Mouse (Mus musculus): Measurements from ENCODE around the gene Pard3b. TPM values are rescaled to one million over a fixed set of nuclear protein-coding genes. Genes with fewer than 3 reads are reported as not detected.
"Not testable (repeated sequence)": the region's sequence is repeated elsewhere in the genome, so short reads cannot be mapped to it uniquely, and the experiment has no call there.

Pard3b gene
- total RNA-seq, 2 experiments from 2014 or later, result 9.6 to 10.7 TPM

DNA sequence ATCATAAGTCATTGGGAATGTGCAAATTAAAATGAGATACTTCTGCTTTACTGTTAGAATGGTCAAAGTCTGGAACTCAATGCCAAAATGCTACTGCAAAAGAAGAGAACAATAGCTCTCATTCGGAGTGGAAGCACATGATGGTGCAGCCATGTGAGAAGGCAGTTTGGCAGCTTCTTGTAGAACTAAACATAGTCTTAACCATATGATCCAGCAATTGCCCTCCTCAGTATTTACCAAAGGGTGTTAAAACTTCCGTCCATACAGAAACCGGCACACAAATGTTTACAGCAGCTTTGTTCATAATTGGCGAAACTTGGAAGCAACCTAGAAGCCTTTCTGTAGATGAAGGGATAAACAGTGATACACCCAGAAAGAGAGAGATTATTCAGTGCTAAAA lies 943.9 kb downstream of the Pard3b start:
- DNase-seq, result no peak

DNA sequence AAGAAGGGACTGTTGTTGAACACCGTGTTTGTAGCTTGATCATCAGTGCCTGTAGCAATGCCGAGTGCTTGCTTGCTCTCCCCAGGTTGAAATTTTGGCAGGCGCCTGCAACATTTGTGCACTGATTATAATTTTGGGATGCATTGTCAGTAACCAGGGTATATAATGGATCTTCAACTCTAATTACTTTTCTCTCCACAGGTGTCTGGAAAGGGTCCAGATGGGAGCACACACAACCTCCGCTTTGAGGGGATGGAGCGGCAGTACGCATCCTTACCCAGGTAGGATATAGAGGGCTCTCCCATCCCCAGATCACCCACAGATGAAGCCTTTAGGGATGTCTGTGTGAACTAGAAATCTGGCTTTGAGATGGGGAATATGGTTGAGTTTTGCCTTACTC lies 948.9 kb downstream of the Pard3b start:
- DNase-seq, result no peak

DNA sequence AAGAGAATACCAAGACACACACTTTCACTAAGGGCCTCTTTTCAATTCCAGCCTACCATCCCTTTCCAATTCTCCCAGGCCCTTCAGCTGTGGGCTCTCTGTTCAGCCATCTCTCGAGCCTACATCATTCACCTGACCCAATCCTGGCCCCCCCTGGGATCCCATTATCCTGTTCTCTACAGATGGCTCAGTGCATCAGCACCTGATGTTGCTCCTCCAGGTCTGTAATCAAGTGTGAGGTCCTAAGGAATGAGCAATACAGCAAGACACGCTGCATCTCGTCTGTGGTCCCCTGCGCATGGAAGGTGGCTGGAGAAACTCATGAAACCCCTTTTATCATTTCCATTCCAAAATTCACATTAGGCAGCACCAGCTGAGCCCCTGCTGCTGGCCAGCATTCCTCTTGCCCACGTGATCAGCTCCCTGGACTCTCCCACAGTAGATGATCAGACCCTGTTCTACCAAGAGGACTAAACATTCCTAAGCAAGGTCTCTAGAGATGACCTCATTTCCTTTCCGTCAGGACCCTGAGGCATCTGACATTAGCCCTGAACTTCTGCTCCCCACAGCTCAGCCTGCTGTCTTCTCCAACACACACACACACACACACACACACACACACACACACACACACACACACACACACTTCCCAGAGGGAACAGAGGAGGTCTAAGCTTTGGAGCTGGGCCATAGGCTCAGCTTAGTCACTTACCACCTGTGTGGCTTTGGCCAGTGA lies 952.8 kb downstream of the Pard3b start:
- DNase-seq, result peak; percentile 9

DNA sequence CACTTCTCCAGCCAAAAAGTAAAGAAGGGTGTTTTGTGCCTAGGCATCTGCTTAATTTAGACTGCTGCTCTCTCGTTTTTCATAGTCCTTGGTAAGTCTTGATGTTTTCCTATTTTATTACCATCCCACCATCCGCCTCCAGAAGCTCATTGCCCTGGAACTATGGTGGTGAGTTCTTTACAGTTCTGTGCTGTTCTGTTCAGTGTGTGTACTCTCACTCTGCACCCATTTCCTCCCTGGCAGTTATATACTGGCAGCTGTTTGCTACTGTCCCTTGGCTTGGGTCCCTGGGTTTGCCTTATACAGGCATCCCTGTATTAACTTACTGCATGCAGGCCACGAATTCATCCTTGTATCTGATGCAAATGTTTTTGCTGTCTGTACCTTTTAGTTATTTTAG lies 956.8 kb downstream of the Pard3b start:
- peak; percentile 11 for DNase-seq

DNA sequence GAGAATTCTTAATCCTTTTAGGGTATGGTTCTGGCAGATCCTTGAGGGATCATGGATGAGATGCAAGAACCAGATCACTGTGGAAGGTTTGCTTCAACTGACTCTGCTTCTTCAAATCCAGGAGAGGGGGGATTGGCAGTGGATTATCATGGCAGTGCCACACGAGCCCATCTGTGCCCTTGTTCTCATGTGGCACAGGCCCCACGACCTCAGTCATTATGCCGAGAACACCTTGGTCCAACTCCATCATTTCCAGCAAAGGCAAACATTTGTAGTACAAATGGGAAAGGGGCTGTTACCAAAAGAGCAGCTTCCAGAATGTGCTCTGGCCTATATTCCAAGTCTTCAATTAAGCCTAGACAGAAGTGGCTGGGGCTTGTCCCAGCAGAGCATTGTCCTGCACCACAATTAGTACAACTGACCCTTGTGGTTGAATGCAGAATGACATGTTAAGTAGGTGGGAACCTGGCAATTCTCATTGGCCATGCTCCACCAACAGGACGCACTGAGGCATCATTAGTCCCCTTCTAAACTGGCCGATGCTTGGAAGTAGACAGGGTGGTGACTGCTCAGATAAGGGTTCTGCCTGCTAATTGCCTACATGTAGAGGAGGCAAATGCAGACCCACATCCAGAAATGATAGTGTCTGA lies 959.3 kb downstream of the Pard3b start:
- DNase-seq, result no peak

DNA sequence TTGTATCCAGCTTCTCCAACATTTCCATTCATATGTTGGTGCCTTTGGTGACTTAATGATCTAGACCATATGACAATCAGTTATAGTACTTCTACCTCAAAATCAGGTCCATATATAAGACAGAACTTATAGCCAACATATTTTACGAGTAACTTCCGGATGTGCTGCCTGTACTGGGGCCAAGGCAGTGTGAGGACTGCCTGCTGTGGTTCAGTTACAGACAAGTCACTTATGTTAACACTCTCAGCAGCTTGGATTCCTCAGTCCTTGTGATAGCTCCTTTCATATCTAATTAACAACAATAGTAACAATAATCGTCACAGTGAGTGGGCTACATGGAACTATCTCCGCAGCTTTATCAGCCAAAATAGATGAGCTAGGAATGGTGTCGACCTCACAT lies 959.9 kb downstream of the Pard3b start:
- DNase-seq, result no peak

DNA sequence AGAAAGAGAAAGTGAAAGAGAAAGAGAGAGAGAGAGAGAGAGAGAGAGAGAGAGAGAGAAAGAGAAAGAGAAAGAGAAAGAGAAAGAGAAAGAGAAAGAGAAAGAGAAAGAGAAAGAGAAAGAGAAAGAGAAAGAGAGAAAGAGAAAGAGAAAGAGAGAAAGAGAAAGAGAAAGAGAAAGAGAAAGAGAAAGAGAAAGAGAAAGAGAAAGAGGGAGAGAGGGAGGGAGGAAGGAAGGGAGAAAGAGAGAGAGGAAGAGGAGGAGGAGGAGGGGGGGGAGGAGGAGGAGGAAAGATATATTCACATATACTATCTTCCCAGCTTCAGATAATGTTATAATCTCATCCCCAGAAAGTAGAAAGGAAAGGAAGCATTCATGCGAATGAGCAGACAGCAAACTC lies 966.0 kb downstream of the Pard3b start:
- not testable (repeated sequence) for DNase-seq

DNA sequence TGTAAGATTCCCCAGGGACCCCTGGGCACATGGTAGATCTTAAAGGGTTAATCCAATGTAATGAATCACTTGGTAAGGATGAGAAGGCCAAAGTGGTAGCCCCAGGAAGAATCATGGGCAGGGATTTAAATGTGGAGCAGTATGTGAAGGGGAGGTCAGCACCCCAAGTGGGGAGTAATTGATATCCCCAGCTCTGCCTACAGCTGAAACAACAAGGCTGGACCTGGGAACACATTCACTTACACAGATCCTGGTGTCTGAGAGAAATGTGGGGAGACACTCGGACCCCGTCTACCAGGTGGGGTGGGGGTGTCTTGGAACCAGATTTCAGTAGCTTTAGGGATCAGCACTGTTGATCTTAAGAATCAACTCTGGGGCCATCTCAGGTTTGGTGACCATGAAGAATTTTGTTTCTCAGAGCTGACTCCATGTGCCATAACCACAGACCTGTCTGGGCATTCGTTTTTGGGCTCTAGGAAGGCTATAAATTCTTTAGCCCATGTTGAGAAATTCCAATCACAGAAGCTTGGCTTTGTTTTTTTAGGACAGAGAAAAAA lies 979.6 kb downstream of the Pard3b start:
- no peak for DNase-seq

DNA sequence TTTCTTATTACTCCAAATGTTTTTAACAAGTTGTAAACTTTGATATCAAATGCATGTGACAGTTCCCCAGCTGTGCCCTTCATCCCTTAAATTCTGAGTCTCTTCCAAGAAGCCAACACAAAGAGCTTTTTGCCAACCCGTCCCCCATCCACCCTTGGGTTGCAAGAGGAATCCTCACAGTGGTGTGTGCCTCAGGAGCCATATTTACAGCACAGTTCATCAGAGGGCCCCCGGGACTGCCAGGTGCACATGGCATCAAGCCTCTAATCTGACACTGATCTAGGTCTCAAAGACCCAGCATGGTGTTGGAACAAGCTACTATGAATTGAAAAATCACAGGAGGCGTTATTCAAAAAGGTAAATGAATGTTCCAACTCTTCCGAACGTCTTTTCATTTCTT lies 980.8 kb downstream of the Pard3b start:
- no peak for DNase-seq

DNA sequence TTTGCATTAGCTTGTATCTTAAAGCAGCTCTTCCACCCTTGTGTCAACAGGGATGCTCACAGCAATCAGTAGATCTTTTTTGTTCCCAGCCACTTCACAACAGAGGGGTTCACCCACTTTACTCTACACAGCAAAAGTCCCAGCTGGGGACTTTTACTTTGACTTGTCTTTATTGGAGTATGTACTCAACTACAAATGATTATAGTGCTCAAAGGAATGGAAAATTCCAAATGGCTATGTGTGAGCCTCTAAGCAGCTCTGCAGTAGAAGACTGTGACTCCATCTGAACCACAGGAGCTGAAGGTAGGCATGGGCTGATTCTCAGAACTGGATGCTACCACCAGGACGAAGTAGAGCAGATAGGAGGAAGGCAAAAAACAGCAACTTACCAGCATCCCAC lies 983.8 kb downstream of the Pard3b start:
- no peak for DNase-seq

DNA sequence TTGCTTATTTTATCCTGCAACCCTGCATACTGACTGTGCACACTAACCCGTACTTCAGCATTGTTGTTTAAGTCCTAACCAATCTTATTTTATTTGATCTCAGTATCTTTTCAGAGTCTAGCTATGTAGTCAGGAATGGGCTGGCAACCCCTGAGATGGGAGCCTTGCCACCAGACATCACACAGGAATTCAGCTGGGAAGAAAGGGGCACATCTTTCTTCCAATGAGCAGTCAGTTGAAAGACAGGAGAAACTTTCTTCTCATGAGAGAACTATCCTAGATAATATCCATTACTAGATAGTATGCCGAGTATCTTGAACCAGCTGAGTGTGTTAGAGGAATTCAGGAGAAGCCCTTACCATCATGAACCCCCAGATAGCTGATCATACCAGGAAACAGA lies 985.5 kb downstream of the Pard3b start:
- DNase-seq, result no peak

DNA sequence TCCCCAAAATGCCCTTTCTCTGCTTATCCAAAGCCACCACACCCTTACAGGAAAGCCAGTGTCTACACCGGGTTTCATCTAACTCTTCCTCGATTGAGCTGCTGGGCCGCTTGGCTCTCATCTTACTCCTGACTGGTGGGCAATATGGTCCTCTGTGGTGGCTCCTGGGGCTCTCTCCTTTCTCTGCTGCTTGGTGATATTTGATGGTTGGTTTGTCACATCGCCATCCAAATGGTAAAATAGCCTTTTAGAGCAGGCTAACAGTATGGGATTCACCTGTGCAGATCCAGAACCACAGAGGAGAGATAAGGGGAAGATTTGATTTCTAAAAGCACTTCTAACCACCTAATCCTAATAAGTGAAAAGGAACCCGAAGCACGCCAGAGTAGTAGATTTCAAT lies 986.2 kb downstream of the Pard3b start:
- no peak for DNase-seq

DNA sequence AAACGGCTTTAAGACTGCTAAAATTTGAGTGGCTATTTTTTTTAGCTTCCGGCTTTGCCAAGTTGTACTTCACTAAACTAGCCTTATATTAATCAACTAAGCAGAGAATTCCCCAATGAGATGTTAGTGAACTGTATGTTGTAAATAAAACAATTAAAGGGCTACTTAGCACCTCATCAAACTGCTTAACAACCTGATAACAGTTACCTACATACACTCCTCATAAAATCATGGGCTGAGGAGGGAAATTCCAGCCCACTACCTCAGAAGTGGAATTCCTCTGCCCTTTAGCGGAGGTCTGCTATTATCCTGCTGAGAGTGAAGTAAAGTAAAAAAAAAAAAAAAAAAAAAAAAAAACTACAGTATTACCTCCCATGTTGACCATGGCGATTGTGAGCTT lies 986.7 kb downstream of the Pard3b start:
- DNase-seq, result no peak

DNA sequence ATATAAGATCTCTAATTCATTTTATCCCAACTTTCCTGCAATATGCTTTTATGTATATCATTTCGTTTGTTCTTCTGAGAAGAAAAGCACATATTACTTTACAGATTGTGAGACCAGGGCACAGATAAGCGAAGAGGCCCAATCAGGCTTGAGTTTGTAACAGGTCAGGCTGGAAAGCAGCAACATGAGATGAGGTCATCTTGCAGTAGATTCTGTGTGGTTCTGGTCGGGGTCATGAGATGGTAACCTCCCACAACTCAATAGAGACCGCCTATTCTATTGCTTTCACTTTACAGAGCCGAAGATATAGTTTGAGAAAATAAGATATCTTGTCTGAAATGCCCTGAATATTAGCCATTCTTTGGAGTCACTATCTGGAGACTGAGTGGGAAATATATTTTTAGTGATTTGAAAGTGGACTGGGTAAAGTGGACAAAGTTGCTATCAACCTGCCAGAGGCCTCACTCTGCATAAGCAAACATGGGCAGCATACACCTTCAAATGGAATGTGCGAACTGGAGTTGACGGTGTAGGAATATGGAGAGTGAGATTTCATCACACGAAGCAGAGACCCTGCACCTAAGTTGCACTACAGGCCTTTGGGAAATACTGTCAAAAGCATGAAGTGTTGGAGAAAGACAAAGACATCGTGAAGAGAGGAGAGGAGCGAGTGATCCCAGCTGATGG lies 987.3 kb downstream of the Pard3b start:
- no peak for DNase-seq

DNA sequence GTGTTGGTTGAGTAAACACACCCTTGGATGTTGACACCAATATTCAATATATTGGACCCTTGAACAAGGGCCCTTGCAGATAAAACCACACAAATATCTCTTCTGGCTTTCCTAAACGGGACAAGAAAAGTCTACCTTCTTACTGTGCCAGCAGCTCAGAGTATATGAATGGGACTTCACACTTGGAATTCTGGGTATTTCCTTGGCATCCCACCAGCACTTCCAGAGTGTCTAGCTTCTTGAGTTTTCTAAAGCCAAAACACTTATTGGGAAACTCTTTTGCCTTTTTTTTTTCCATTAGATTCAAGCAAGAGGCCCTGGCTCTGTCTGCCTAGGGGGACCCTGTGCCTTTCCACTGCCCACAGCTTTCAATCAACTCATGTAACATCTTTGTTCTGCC lies 991.3 kb downstream of the Pard3b start:
- peak; percentile 12 for DNase-seq

DNA sequence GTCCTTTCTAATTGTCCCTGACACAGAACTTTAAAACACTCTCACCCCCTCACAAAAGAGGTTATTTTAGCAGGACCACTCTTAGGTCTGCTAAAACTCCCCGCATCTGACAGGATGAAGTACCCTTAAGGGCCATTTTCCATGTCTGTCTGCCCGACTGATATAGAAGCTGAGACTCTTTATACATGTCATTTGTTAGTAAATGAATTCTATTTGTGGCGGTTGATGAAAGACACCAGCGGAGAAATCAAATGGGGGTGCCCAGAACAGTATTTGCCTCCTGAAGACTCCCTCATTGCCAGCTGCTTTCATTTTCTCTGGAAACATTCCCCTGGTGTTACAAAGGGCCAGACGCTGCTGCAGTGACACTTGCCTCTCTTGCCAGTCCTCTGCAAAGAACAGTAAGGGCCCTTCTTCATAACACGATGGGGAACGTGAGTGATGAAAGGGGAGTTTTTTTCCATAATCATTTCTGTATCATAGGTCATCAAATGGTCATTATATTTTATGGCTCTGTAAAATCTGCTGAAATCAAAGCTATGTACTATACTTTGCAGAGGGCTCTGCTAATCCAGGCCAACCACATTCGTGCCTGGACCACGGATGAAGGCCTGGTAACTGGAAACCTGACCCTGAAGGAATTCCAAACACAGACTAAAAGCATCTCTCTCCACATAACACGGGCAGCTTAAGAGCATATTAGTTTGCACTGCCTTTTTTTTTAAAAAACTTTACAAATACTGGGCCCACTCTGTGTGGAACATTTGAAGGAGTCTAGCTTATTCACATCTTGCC lies 993.1 kb downstream of the Pard3b start:
- no peak for DNase-seq

DNA sequence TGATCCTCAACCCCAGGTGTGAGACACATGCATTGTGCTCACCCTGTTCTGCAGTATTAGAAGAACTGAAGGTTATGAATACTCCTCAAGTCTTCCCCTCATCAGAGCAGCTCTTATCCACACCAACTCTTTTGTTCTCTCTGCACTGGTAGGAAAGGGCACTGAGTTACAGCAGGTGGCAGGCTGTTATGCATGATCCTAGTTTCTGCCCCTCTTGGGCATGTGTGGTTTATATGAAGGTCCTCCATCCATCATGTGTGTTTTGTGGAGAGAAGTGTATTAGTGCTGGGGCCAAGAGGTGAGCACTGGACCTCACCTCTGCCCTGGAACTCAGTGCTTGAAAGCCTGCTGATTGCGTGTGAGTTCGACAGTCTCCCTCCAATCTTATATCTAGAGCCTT lies 994.3 kb downstream of the Pard3b start:
- DNase-seq, result no peak

DNA sequence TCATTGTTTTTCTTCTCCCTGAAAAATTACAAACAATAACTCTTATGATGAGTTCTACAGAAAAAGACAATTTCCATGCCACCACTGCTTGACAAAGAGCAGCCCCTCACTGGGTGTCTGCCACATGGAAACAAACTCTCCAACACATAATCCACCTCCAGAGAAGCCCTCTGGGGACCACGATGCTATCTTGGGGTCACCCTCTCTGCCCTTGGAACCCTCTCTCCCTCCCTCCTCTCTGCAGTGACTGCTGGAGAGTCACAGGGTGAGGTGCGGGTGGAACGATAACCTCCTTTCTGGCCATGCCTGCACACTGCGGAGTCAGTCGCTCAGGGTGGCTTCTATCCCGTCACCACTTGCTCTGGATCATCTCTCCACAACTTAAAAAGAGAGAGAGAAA lies 996.6 kb downstream of the Pard3b start:
- no peak for DNase-seq

DNA sequence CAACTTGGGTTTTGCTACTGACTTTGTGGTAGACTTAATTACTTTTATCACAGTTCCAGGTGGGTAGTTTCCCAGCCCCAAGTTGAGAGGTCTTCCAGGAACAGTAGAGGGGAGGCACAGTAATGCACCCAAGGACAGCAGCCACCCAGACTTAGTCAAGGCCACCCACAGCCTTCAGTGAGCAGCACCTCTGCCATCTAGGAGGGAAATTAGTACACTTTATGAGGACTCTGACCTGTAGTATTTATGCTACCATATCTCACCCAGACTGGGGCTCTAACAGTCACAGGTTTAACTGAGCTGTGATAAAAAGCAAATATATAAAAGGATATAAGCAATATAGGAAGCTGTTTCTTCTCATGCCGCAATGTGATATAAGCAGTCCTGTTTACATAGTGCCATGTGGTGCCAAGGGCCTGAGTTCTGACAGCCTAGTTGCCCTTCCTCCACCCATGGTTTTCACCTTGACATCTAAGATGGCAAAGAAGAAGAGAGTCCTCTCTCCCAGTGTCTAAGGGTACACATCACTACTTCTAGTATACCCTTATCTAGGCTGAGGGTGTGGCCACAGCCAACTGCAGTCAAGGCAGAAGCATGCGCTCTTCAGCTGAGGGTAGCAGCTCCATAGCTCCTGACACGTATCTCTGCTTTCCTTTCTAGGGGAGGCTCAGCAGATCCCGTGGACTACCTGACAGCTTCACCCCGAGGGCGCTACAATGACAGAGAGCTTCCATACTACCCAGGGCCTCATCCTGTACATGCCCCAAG lies 998.5 kb downstream of the Pard3b start:
- DNase-seq, result no peak

DNA sequence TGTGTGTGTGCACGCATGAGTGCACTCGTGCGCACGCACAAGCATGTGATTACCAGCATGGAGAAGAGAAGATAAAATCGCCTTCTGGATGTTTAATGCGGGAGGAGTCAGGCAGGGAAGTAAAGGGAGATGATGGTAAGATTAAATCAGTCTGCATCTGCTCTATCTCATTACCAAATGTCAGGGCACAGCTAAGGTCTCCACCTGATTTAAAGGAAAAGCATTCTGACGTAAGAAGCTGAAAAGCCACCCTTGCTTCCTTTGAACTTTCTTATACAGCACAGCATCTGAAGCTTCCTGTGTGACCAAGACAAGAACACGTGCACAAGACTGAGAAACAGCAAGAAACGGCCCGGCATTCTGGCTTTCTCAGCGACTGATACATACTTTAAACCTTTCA lies 1000.4 kb downstream of the Pard3b start:
- DNase-seq, result no peak

DNA sequence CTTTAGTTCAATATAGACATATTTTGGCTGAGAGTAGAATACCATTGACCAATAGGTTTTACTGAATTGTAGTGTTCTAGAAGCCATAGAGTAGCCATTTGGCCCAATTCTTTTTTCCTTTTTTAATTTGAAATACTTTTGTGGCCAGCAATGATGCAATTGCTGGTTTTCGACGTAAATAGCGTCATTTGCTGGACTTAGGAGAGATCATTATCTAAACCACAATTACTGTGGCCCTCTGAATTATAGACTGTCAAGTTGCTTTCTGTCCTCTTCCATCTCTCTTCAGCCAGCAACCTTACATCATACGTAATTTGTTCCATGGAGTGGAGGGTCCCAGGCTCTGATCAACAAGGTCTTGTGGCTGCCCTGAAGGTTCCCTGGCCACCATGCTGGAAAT lies 1000.8 kb downstream of the Pard3b start:
- no peak for DNase-seq

Data from gastrocnemius, postnatal 10 days (tissue).